Mouse (Mus musculus) heart, adult 11 months (tissue): ENCODE measurements at regions not wholly inside any gene's neighbourhood (a gene's known extent, or its start where the extent isn't known, plus 50 kb on each side); places are given as distances from the start of the nearest gene placed in this dataset.
"Not testable (repeated sequence)": the region's sequence is repeated elsewhere in the genome, so short reads cannot be mapped to it uniquely, and the experiment has no call there.

Experiments
- DNase-seq: peaks from one replicate; pipeline ENCODE4 v3.0.0; 2022

DNA sequence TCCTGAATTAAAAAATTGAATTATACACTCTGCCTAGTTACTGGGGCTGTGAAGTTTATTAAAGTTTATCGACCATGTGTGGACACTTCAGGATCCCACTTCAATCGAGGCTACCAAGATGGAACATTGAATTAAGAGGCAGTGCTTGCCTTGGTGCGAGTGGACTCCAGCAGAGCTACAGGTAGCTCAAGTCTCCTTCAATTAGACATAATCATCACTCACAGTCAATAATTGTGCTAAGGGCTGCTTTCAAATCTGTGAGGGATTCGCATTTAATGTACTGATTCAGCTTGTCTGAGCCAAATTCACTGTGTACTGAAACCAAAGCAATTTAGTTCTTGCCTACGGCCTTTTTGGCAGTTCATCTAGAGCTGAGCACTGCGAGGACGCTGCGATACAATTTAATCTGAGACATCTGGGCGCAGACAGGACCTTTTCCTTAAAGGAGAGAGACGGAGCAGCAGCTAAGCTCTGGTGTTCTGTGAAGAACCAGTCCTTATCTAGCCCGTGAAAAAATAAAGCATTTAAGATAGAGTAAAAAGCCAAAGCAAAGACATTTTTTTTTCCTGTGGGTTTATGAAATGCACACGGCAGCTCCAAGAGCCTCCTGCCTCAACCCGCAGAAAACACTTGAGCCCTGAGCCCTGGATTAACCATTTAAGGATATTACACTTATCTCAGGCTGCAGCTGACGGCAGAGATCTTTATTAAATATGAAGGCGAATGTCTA, 220.8 kb upstream of the Irx1 start:
- peak; percentile 43 for DNase-seq

DNA sequence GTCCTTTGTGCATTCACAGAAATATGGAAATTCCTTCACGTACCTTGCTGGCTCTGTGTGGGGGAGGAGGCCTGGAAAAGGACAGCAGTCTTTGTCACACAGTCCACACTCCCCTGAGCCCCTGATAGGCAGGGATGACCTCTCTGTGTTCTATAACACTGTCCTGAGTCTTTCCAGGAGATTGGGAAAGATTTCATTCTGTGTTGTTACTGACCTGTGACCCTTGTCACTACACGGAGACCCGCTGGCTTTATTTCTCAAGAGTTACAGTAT, 221.3 kb upstream of the Irx1 start:
- peak; percentile 54 for DNase-seq

DNA sequence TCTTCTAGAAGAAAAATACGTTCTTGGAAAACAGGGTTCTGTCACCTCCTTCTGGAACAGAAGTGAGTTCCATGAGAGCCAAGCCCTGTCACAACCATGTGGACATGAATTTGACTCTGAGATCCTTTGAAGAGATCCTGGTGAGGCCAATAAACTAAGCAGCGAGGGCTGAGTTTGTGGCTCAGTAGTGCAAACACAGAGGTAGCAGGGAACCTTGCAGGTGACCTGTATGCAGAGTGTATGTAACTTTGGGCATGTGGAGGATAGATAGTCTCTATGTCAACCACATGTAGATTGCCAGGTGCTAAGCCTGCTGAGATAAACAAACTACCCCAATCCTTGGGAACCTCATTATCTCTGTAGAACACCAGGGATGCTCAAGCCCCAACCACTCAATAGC, 232.4 kb upstream of the Irx1 start:
- peak; percentile 66 for DNase-seq

DNA sequence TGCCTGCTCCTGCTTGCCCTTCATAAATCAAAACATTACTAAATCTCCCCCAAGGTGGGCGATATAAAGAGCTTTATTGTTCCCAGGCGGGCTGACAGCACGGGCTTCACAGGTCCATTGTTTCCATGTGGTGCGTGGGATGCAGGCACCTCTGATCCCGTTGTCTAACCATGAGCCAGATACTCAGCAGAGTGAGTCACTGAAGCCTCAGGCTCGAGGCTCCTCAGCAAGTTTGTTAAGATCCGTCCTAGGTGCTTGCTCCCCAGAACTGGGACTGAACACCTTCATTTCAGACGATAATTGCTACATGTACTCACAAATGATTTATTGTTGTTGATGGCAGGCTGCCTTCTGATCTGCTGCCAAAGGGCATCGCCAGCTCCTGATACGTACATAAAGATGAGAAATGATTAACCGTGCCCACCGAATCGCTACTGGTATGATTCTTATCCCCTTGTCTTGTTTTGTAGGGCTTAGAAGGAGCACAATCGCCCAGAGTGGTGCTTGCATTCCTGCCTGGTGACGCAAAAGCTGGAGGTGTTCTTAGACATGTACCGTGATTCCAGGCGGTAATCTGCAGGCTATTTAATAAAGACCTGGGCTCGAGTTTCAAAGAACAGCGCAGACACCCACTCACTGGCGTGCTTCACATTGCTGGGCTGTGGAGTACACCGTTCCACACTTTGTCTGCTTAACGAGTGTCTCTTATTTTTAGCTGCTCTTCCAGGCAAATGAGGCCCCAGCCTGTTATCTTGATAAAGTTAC, 235.0 kb upstream of the Irx1 start:
- DNase-seq: peak; percentile 88

DNA sequence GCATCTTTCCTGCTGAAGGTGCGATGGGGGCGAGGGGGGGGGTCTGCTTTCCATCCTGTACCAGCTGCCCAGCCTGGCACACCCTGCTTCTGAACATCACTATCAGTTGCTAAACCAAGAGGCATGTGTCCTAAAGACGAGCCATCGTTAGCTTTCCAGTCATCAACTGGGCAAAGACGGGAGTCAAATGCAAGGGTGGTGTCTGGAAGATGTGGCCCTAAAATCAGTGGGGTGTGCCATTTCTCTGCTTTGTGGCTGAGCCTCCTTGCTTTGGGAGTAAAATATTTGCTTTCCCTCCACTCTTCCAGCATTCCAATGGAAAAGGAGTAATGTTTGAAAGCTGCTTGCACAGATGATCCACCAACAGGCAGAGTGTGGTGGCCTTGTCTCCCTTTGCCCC, 246.0 kb upstream of the Irx1 start:
- peak; percentile 68 for DNase-seq

DNA sequence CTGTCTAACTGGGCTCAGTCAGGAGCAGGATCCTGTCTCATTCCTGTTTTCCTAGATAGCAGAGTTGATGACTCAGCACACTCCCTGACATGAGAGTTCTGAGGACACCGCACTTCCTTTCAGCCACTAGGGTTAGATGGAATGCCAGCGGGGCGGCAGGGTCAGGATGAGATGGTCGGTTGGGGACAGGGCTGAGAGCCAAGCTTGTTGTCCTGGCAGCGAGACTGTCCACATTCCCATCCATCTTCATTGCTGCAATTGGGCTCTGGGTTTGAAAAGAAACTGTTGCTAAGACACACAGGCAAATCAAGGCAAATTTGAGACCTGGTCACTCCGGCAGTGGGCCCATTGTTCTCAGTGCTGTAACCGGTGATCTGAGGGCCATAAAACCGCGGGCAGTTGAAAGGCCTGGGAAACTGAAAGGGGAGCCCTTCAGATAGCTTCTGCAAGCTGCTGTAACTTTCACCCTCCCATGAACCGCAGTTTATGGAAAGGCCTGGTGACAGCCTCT, 246.5 kb upstream of the Irx1 start:
- peak; percentile 83 for DNase-seq

DNA sequence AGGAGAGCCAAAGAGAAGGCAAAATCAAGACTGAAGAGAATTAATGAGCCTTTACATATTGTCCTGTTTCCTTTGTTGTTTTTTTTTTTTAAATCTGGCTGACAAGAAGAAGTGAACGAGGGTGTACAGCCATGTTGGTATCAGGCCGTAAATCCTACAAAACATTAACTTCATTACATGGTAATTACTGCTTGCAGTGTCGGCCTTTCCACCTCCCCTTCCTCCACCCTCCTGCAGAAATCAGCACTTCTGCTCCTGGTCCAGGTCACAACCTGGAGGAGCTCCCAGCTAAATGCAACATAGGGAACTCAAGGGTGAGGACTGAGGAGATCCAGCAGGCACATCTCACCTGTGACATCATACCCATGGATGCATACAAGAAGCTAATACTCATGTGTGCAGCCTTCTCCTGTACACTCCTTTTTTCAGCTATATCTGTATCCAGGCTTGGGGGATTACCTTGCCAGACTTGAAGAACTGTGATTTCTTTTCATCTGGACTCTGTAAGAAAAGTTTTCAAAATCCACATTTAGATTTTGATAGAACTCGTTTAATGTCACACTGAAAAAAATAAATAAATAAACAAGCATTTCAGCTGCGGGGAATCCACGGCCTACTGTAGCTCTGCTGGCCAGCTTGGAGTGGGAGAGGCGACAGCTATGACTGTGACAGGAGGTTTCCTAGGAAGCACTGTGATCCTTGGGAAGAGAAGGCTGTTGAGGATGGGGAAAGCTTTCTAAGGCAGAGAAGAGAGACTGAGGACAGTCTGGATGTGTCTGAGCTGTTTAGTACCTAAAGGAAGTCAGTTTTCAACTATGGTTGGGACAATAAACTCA, 247.2 kb upstream of the Irx1 start:
- peak; percentile 29 for DNase-seq

DNA sequence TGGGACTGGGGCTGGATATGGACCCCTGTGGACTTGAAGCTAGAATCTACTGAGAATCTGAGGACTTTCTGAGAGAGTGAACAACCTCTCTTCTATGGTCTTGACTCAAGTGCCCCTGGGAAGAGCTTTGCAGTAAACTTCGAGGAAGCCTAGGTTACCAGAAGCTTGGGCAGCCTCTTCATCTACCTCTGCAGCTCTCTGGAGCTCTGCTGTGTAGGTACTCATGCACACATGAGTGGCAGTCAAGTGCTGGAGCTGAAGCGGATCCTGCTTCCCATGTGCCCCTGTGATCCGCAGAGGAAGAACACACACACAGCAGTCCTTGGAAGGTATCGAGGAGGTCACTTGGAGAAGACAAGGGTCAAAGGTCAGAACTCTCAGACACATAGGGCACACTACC, 248.2 kb upstream of the Irx1 start:
- peak; percentile 60 for DNase-seq

DNA sequence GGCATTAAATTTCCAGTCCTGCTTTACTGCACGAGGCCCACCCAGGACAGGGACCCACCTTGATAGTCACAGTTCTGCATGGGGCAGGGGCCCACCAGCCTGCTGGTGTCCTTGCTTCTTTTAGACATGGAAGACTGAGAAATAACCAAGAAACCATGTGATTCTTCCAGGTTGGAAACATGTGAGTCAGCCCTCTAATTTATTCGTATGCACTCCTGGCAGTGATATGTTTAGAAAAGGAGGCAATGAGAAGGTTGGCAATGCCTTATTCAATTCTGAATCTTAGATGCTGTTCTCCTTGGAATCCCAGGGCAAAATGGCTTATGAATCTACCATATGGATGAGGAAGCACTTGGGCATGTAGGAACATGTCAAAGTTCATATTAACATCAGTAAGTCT, 249.2 kb upstream of the Irx1 start:
- DNase-seq: peak; percentile 31

DNA sequence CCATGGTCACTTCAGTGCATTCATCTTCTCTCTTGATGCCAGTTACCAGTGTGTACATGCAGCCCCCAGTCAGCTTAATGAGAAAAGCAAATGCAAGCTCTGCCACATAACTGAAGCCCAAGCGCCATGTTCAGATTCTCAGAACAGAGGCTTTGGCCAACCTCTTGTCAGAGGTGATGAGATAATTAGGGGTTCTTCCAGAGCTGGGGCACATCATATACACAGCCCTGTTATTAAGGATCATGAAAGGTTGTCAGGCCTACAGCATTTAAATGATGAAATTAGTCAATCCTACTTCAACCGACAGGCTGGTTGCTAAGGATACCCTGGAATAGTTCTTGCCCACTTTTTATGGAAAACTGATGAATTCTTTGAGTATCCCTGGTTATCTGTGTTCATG, 255.8 kb upstream of the Irx1 start:
- no peak for DNase-seq

DNA sequence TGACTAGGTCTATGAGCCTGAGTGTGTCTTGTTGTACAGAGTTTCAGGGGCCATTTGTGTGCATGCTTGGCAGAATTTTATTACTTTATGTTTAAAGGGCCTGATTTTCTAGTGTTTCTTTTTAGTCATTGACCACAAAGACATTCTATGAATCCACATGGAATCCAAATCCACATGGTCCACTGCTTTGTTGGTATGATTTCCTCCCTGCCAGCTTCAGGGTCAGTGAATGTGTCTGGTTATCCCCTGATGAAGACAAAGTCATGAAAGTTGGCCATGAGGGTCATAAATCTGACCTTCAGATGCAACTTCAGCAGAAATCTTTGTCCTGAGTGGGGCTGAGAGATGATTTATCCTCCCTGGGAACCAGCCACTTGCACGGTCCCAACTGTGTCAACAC, 263.6 kb upstream of the Irx1 start:
- peak; percentile 68 for DNase-seq

DNA sequence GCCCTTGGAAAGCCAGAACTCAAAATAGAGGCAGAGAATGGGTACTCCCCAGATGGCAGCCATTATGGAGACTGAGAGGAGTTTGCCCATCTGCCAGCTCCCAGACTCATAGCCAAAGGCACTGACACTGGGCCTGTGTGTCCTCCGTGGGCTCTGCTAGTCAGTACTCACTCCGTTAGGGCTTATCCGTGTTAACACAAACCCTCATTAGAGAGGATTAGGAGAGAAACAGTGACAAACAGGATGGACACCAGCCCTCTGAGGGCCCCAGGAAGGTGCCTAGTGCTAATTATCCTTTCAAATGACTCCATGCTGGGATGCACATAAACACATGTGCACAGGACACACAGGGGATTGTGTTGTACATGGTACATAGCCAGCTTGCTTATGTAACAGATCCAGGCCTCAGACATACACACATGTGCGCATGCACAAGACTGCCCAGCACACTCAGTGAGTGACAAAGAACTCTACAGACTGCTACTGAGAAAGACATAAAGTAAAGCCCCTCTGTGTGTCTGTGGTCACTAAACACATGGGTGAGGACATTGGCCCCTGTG, 267.6 kb upstream of the Irx1 start:
- peak; percentile 39 for DNase-seq

DNA sequence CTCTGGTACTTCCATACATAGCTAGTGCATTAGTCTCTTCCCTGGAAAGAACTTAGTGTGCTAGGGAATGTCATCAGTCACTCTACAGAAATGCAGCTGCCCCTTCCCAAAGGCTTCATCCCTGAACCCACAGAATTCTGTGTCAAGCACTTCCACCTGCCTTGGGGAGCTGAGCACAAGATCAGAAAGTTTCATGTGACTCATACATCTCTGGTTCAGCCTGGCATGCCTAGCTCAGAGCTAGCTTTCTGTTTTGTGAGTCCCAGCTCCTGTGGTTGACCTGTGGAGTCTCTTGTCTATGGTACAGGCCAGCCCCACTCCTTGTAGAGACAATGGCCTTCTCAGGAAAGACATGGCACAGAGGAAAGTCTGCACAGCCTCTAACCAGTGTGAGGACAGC, 268.6 kb upstream of the Irx1 start:
- peak; percentile 49 for DNase-seq

DNA sequence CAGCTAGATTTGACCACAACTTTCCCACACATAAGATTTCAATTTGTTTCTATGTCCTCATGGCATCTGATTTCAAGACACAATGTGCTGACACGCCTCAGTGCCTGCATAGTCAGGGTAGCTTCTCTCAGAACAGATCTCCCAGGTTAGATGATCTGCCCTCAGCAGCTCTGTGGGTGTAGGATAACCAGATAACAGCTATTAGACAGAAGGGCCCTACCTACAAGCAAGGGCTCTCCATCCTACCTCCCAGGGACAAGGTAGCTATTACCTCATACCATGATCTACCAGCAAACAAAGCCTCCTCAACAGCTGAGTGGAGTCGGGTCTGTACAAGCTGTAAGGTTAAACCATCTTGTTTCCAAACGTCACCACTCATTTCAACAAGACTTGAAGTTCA, 278.4 kb upstream of the Irx1 start:
- DNase-seq: no peak

DNA sequence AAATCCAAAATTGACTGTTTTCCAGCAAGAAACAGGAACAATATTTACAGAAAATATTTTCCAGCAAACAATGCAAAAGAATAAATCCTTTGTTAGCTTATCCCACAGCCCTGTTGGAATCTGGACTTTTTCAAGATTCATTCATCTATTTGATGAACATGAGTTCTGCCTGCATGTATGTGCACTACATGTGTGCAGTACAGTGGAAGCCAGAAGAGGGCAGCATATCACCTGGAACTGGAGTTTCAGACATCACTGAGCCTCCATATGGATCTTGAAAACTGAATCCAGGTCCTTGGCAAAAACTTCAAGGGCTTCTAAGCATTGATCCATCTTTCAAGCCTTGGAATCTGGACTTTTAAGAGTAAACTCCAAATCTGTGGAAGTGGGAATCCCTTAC, 286.9 kb upstream of the Irx1 start:
- no peak for DNase-seq

DNA sequence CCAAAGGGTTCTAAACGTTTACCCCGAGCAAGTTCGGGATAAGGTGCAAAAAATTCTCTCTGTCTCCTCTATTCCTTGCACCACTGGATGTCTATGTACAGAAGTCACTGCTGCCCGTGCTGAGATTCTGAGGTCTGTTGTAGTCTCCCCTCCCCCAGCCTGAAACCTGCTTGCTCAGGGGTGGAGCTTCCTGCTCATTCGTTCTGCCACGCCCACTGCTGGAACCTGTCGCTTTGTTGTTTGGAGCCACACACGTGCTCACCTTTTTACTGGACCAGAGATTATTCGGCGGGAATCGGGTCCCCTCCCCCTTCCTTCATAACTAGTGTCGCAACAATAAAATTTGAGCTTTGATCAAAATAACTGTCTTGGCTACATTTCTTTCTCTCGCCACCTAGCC, 289.7 kb upstream of the Irx1 start:
- DNase-seq: not testable (repeated sequence)

DNA sequence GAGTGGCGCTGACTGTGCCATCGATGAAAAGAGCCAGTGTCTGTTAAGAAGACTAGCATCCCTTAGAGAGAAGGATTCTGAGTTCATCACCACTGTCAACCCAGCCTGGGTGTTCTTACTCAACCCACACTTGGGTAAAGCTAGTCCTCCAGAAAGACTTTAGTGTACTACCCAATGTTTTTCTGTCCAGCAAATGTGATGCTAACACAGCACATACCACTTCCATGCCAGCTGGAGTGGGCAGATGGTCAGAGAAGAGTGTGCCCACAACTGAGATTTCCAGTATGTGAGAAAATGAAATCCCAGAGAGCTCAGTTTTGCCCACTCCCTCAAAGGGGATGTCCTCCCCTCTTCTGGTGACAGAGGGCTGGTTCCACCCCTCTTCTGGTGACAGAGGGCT, 295.3 kb upstream of the Irx1 start:
- no peak for DNase-seq

DNA sequence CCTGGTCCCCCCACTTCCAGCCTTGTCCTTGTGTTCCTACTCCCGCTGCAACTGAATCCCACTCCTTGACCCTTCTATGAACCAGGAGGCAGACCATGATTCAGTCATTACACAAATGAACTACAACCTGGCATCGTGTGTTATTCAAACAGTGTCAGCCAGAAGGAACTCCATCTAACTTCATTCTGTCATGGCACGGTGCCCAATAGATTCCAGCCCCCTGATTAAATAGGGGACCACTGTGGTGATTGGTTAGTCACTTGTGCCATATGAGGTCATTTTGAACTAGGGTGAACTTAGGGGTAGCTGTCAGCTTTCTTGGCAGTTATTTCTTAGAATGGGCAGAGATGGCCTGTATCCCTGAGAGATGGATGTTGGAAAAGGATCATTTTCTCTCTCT, 300.9 kb upstream of the Irx1 start:
- no peak for DNase-seq

DNA sequence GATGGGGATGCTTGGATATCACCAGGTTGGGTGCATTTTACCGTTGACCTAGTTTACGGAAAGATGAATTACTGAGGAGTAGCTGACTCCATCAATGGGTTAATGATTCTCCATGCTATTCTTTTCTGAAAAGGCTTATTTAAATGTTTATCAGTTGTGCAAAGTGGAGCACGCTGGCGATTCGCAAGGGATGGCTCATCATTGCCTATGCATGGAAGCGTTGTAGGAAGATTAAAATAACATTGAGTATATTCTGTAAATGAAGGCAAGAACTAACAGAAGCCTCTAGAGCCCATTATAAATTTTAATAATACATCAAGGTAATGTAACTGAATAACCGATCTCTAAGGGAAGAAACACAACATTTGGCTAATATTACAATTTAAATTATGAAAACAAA, 301.6 kb upstream of the Irx1 start:
- DNase-seq: no peak

DNA sequence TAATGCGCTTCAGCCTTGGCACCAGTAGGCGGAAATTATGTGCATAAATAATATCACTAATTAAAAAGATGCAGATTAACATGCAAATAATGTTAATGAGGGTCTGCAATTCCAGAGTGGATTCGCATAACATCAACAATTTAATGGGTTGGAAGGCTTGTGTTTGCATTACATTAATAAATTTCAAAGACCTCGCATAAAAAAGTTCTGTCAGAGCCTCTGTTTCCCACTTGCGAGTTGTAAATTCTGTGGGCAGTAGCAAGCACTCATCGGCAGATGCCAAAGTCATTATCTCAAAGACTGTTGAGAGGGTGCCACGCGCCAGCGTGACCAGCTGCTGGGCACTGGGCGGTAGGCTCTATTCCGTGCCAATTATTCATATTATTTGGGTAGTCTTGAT, 302.1 kb upstream of the Irx1 start:
- no peak for DNase-seq

DNA sequence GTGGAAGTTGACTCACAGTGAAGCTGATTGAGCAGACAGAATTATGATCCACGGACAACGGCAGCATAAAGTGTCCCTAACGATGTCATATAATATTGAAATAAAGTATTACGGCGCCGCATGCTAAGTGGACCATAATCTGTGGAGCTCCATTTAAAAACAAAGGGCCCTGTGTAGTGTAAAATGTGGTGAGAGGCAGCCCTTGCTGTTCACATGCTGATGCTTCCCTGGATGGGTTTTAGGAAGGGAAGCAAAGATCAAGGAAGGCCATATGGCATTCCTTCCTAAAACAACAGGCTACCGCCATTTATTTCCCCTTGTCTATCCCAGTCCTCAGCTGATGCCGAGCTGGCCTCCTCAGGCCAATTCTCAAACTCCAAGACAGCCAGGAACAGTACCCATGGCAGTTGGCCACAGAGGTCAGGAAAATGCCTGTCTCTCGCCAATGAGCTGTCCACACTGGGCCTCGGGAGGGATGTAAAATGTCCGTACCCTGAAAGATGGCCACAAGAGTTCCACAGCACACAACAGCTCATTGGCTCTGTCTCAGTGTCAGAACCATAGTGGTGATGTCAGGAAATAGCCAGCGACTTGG, 302.7 kb upstream of the Irx1 start:
- DNase-seq: peak; percentile 88

DNA sequence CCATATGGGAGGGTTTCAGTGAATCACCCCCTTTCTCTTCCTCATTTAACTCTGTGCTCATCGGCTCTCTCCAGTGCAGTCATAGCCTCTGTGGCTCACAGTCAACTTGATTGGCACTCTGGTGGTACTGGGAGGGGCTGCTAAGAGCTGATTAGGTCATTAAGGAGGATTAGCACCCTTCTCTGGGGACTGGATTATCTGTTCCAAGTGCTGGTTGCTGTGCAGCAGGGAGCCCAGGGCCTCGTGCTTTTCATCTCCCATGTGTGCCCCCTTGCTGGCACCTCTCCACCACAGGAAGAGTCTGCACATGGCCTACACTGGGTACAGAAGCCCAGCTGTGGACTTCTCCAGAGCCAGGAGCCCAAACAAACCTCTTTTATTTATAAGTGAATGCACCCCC, 316.8 kb upstream of the Irx1 start:
- peak; percentile 61 for DNase-seq

DNA sequence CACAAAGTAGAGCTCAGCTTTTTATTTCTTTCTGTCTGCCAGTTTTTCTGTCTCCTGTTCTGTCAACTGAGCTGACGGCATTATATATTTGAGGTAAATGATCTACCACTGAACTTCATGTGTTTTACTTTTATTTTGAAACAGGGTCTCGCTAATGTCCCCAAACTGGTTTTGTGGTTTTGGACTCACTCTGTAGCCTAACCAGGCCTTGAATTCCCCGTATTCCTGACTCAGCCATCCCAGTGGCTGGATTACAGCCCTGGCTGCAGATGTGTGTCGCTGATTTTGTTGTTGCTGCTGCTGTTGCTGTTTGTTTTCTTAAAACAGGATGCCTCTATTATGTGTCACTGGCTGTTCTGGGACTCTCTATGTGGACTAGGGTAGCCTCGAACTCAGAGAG, 317.3 kb upstream of the Irx1 start:
- peak; percentile 17 for DNase-seq
